Mouse (Mus musculus) midbrain, postnatal 0 days (tissue): ENCODE data around the gene Dnah17. TPM values are rescaled to one million over a fixed set of nuclear protein-coding genes. Genes with fewer than 3 reads are reported as not detected.

Experiments
- ATAC-seq: fragments of 200-750 bp; cut with Nextera tagmentation; 2 replicates; pipeline ENCODE4 v1.8.0; 2017; ENCODE audit warnings: moderate number of reproducible peaks, mild to moderate bottlenecking, moderate TSS enrichment, moderate library complexity; ENCODE audit not compliant: low FRiP score
- DNase-seq: peaks from one replicate; pipeline ENCODE4 v3.0.0-alpha.2; 2015; ENCODE audit warnings: low spot score
- H3K27ac ChIP-seq: fragments of 300-500 bp; sonication (generic); 2 replicates; pipeline ENCODE4 v1.5.1; 2014; ENCODE audit warnings: low read depth, mild to moderate bottlenecking, low read length, mixed read lengths
- H3K27me3 ChIP-seq: fragments of 300-500 bp; sonication (generic); 2 replicates; pipeline ENCODE4 v1.6.1; 2014; ENCODE audit warnings: low read length, control low read depth, mixed read lengths; ENCODE audit not compliant: insufficient read depth
- H3K36me3 ChIP-seq: fragments of 300-500 bp; sonication (generic); 2 replicates; pipeline ENCODE4 v1.6.1; 2014; ENCODE audit warnings: low read length, control low read depth, mixed read lengths; ENCODE audit not compliant: insufficient read depth
- H3K4me1 ChIP-seq: fragments of 300-500 bp; sonication (generic); 2 replicates; pipeline ENCODE4 v1.6.1; 2014; ENCODE audit warnings: mild to moderate bottlenecking, control low read depth, antibody characterized with exemption, low read length, mixed read lengths; ENCODE audit not compliant: insufficient read depth
- H3K4me2 ChIP-seq: fragments of 300-500 bp; sonication (generic); 2 replicates; pipeline ENCODE4 v1.6.1; 2014; ENCODE audit warnings: low read depth, mild to moderate bottlenecking, low read length, mixed read lengths; ENCODE audit not compliant: poor library complexity, severe bottlenecking
- H3K4me3 ChIP-seq: fragments of 300-500 bp; sonication (generic); 2 replicates; pipeline ENCODE4 v1.5.1; 2014; ENCODE audit warnings: low read depth, mild to moderate bottlenecking, low read length, moderate library complexity
- H3K9ac ChIP-seq: fragments of 300-500 bp; sonication (generic); replicated peaks from 2 replicates; pipeline ENCODE4 v1.6.1; 2014; ENCODE audit warnings: mild to moderate bottlenecking, low read length, moderate library complexity, mixed read lengths; ENCODE audit not compliant: poor library complexity, severe bottlenecking
- H3K9me3 ChIP-seq: fragments of 300-500 bp; sonication (generic); 2 replicates; pipeline ENCODE4 v1.6.1; 2016; ENCODE audit warnings: low read length, control low read depth
- CTCF ChIP-seq: IDR thresholded peaks from 2 replicates; pipeline ENCODE4 v1.5.1; 2016; ENCODE audit warnings: antibody characterized with exemption, mild to moderate bottlenecking
- WGBS: fragments of 180-500 bp; shearing (Covaris S2); extraction: QIAGEN DNeasy Blood & Tissue Kit; methylation state at CpG from one replicate; pipeline ENCODE4 v1.1.7; 2014; 5-methylcytosine and 5-hydroxymethylcytosine counted together
- polyA plus RNA-seq: library from polyadenylated mRNA; unstranded; fragments of >200 nt; fragmentation: Nextera tagmentation; extraction: Ambion mirVana; gene quantifications from 2 replicates; pipeline ENCODE4 v1.2.1, GENCODE M21; 2015
- total RNA-seq: library from RNA; depleted of rRNA; stranded (reverse); fragments of >200 nt; gene quantifications from 2 replicates; pipeline ENCODE4 v1.2.3, GENCODE M21; 2014

Gene Dnah17
- total and polyA plus RNA-seq, 2 experiments from 2014 or later = 0.05 to 0.20 TPM

DNA sequence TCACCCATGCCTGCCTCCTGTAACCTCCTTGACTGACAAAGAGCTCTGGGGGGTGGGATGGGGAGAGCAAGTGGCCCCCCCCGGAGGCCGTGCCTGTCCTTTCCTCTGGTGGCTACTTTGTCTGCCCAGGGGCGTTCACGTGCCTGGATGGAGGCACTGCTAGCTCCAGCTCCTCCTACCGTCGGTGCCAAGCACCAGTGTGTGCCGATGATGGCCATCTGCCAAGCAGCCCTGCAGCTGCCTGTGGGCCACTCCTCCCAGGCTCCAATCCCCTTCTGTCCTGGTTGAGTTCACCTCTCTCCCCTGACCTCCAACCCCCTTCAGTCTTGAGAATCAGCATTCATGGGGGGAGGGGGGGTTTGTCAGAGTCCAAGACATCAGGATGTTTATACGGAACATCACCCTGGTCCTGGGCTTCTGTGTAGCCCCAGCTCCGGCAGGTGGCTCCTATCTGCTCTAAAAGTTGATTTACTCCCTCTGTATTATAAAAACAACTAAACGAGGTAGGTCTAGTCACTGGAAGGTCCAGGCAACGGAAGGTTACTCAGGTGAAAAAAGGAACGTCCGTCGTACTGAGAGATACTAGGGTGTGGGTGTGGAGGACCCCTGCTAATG lies 87.0 kb downstream of the Dnah17 start:
- no peaks in the 10 kb centered on the region for H3K36me3 ChIP-seq
- peak; percentile 80 for DNase-seq
- H3K4me2 ChIP-seq = no peak overlapping the region
- 57% methylated on average over 14 of the region's 14 CpGs for WGBS
- no peaks in the 10 kb centered on the region for H3K4me1 ChIP-seq
- ATAC-seq = peak; percentile 56; the same call in 1 of the 2 replicates
- TF ChIP-seq CTCF = peak; percentile 28
- no peak overlapping the region for H3K9ac ChIP-seq
- no peak overlapping the region for H3K27ac ChIP-seq
- no peak overlapping the region for H3K4me3 ChIP-seq
- no peaks in the 10 kb centered on the region for H3K27me3 ChIP-seq
- no peaks in the 10 kb centered on the region for H3K9me3 ChIP-seq

DNA sequence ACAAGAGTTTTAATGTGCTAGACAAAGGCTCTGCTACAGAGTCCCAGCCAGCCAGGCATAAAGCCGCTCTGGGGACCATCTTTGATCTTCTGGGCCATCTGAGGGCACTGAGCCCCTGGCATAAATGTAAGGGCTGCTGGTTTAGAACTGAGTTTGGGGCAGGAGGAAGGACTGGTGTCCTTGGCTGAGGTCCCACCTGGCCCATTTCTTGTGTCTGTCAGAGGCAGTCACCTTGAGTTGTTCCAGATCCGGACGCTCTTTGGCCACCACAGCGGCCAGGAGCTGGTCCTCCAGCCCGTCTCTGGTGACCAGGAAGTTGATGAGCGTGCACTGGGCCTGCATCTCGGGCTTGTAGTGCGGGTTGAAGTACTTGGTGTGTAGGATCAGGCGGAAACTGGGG lies 87.6 kb downstream of the Dnah17 start:
- H3K27me3 ChIP-seq = no peaks in the 10 kb centered on the region
- H3K4me2 ChIP-seq = no peak overlapping the region
- ATAC-seq = no peak
- no peak for TF ChIP-seq CTCF
- H3K27ac ChIP-seq = no peak overlapping the region
- H3K4me1 ChIP-seq = no peaks in the 10 kb centered on the region
- H3K9me3 ChIP-seq = no peaks in the 10 kb centered on the region
- WGBS = 82% methylated on average over 9 of the region's 9 CpGs
- H3K36me3 ChIP-seq = no peaks in the 10 kb centered on the region
- H3K4me3 ChIP-seq = no peak overlapping the region
- DNase-seq = no peak
- no peak overlapping the region for H3K9ac ChIP-seq

DNA sequence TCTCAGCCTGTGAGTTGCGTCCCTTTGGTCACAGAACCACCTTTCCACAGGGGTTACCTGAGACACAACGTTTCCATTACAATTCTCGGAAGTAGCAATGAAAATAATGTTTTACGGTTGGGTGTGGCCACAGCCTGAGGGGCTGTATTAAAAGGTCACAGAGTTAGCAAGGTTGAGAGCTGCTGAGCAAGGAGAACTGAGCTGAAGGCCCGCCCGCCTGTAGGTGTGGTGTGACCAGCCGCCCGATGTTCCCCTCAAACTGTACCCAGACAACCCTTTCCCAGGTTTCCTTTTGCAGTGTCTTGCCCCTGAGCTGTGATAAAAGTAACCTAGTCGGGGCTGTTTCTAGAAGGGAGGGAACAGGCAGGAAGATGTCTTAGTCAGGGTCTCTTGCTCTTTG lies 95.4 kb downstream of the Dnah17 start:
- ATAC-seq (no peak), DNase-seq (no peak)
- H3K9me3 ChIP-seq = no peaks in the 10 kb centered on the region
- H3K36me3 ChIP-seq = no peaks in the 10 kb centered on the region
- no peak overlapping the region for H3K4me3 ChIP-seq
- no peak overlapping the region for H3K4me2 ChIP-seq
- no peaks in the 10 kb centered on the region for H3K27me3 ChIP-seq
- H3K4me1 ChIP-seq = no peaks in the 10 kb centered on the region
- H3K27ac ChIP-seq = no peak overlapping the region
- no peak for TF ChIP-seq CTCF
- whole genome bisulfite sequencing = 78% methylated on average over 9 of the region's 9 CpGs
- H3K9ac ChIP-seq = no peak overlapping the region

DNA sequence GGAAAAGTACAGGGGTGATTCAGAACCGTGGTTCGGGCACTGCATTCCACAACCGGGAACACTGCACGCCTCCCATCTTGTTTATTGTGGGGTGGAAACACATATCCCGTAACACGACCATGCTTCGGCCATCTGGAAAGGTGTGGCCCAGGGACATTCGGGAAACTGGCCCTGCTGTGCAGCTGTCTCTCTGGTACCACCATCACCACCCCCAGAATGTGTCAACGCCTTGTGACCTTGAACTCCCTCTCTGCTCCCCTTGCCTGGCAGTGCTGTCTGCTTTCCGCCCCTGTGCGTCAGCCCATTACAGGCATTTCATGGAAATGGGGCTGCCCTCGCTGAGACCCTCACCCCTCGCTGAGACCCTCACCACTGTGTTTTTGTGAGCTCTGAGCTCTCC lies 96.0 kb downstream of the Dnah17 start:
- DNase-seq = no peak
- ATAC-seq = no peak
- Histone ChIP-seq H3K27ac (no peak overlapping the region), H3K4me1 (no peaks in the 10 kb centered on the region), H3K9me3 (no peaks in the 10 kb centered on the region), H3K27me3 (no peaks in the 10 kb centered on the region), H3K4me2 (no peak overlapping the region), H3K9ac (no peak overlapping the region), H3K36me3 (no peaks in the 10 kb centered on the region), H3K4me3 (no peak overlapping the region)
- TF ChIP-seq CTCF = no peak
- WGBS = 88% methylated on average over 13 of the region's 13 CpGs

DNA sequence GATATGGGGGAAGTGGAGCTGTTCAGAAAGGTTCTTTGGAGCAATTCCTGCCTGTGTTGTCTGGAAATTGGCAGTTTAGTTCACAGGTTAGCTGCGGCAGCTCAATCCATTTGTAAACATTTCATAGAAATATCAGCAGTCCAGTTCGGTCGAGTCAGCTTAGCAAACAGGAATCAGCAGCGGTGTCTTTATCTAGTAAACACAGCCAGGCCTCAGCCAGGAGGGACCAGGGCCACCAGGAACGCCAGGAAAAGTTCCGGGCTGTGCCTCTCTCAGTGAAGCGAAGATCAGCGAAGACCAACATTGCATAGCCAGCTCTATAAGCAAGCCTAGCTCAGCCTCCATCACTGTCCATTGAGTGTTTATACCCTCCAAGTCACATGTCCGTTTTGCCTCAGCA lies 99.3 kb downstream of the Dnah17 start:
- 96% methylated on average over 9 of the region's 9 CpGs for WGBS
- H3K9ac ChIP-seq = no peak overlapping the region
- H3K4me1 ChIP-seq = no peaks in the 10 kb centered on the region
- DNase-seq = no peak
- H3K4me2 ChIP-seq = no peak overlapping the region
- no peak for ATAC-seq
- H3K9me3 ChIP-seq = no peaks in the 10 kb centered on the region
- TF ChIP-seq CTCF = no peak
- H3K36me3 ChIP-seq = peaks cover 9% of the 10 kb centered on the region; the same call in 1 of the 2 replicates
- H3K27ac ChIP-seq = no peak overlapping the region
- no peaks in the 10 kb centered on the region for H3K27me3 ChIP-seq
- H3K4me3 ChIP-seq = no peak overlapping the region

DNA sequence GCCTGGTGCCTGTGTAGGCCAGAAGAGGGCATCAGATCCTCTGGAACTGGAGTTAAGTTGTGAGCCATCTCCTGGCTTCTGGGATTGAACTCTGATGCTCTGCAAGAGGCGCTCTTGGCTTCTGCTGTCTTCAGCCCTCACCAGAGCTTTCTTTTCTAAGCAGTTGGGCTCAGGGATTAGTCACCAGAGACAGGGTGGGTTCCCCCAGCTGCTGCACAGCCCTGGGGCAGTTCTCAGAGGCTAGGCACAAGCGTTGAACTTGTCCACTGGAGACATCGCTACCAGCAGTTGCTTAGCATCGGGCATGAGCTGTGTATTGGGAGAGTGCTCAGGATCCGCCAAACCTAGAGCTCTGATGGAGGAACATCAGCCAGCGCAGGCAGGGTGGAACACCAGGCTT lies 101.3 kb downstream of the Dnah17 start:
- Histone ChIP-seq H3K9ac (no peak overlapping the region), H3K36me3 (peaks cover 18% of the 10 kb centered on the region), H3K27me3 (no peaks in the 10 kb centered on the region), H3K4me2 (no peak overlapping the region), H3K4me1 (no peaks in the 10 kb centered on the region), H3K27ac (no peak overlapping the region), H3K9me3 (no peaks in the 10 kb centered on the region), H3K4me3 (no peak overlapping the region)
- TF ChIP-seq CTCF = peak; percentile 36
- ATAC-seq (no peak), DNase-seq (no peak)
- WGBS = 95% methylated on average over 6 of the region's 6 CpGs
